Mouse (Mus musculus) neural tube, embryonic 13.5 days (tissue): ENCODE data around the gene Vps4b. TPM values are rescaled to one million over a fixed set of nuclear protein-coding genes. Genes with fewer than 3 reads are reported as not detected.

ENCODE experiments used
- ATAC-seq: fragments of 200-750 bp; cut with Nextera tagmentation; 2 replicates; pipeline ENCODE4 v1.8.0; 2017; ENCODE audit warnings: low read depth, mild to moderate bottlenecking, moderate TSS enrichment, moderate library complexity
- H3K27ac ChIP-seq: fragments of 300-500 bp; sonication (generic); replicated peaks from 2 replicates; pipeline ENCODE4 v1.5.1; 2015; ENCODE audit warnings: moderate library complexity, mild to moderate bottlenecking, inconsistent platforms
- H3K27me3 ChIP-seq: fragments of 300-500 bp; sonication (generic); 2 replicates; pipeline ENCODE4 v1.6.1; 2015; ENCODE audit warnings: mild to moderate bottlenecking, inconsistent platforms
- H3K36me3 ChIP-seq: fragments of 300-500 bp; sonication (generic); 2 replicates; pipeline ENCODE4 v1.6.1; 2015; ENCODE audit warnings: mild to moderate bottlenecking, inconsistent platforms
- H3K4me1 ChIP-seq: fragments of 300-500 bp; sonication (generic); replicated peaks from 2 replicates; pipeline ENCODE4 v1.6.1; 2015; ENCODE audit warnings: inconsistent platforms
- H3K4me2 ChIP-seq: fragments of 300-500 bp; sonication (generic); 2 replicates; pipeline ENCODE4 v1.6.1; 2015; ENCODE audit warnings: inconsistent platforms, mild to moderate bottlenecking, moderate library complexity
- H3K4me3 ChIP-seq: fragments of 300-500 bp; sonication (generic); 2 replicates; pipeline ENCODE4 v1.5.1; 2015; ENCODE audit warnings: mild to moderate bottlenecking, inconsistent platforms
- H3K9ac ChIP-seq: fragments of 300-500 bp; sonication (generic); 2 replicates; pipeline ENCODE4 v1.6.1; 2015; ENCODE audit warnings: moderate library complexity, mild to moderate bottlenecking, inconsistent platforms
- H3K9me3 ChIP-seq: fragments of 300-500 bp; sonication (generic); 2 replicates; pipeline ENCODE4 v1.6.1; 2016; ENCODE audit warnings: inconsistent platforms
- WGBS: fragments of 180-500 bp; shearing (Covaris S2); methylation state at CpG from one replicate; pipeline ENCODE4 v1.1.7; 2015; 5-methylcytosine and 5-hydroxymethylcytosine counted together
- polyA plus RNA-seq: library from polyadenylated mRNA; unstranded; fragments of >200 nt; fragmentation: Nextera tagmentation; extraction: Ambion mirVana; gene quantifications from 2 replicates; pipeline ENCODE4 v1.2.1, GENCODE M21; 2015

The Vps4b gene
- polyA plus RNA-seq, 1 experiment from 2014 or later: 45.0 TPM

GRCm38 (mm10) chr1:106774092-106774491 is 22.4 kb downstream of the Vps4b start:
- H3K9me3 ChIP-seq: no peaks in the 10 kb centered on the region
- peaks cover 74% of the 10 kb centered on the region for H3K36me3 ChIP-seq
- no peaks in the 10 kb centered on the region for H3K4me1 ChIP-seq
- no peak overlapping the region for H3K4me2 ChIP-seq
- no peak overlapping the region for H3K27ac ChIP-seq
- no peak overlapping the region for H3K4me3 ChIP-seq
- no peak overlapping the region for H3K9ac ChIP-seq
- no peak for ATAC-seq
- H3K27me3 ChIP-seq: no peaks in the 10 kb centered on the region
- 91% methylated on average over 9 of the region's 9 CpGs for WGBS

GRCm38 (mm10) chr1:106768773-106769172 is 27.8 kb downstream of the Vps4b start:
- Histone ChIP-seq H3K4me3 (no peak overlapping the region), H3K9me3 (no peaks in the 10 kb centered on the region), H3K27me3 (no peaks in the 10 kb centered on the region), H3K36me3 (peaks cover 69% of the 10 kb centered on the region), H3K27ac (no peak overlapping the region), H3K4me2 (no peak overlapping the region), H3K9ac (no peak overlapping the region), H3K4me1 (no peaks in the 10 kb centered on the region)
- ATAC-seq: no peak

GRCm38 (mm10) chr1:106765771-106766170 is 30.8 kb downstream of the Vps4b start:
- Histone ChIP-seq H3K9ac (no peak overlapping the region), H3K4me2 (no peak overlapping the region), H3K4me1 (no peaks in the 10 kb centered on the region), H3K4me3 (no peak overlapping the region), H3K27ac (no peak overlapping the region), H3K36me3 (peaks cover 49% of the 10 kb centered on the region), H3K27me3 (no peaks in the 10 kb centered on the region), H3K9me3 (no peaks in the 10 kb centered on the region)
- WGBS: 94% methylated on average over 8 of the region's 8 CpGs
- no peak for ATAC-seq

GRCm38 (mm10) chr1:106764846-106765245 is 31.7 kb downstream of the Vps4b start:
- ATAC-seq: no peak
- Histone ChIP-seq H3K36me3 (peaks cover 42% of the 10 kb centered on the region), H3K4me1 (no peaks in the 10 kb centered on the region), H3K4me3 (no peak overlapping the region), H3K27me3 (no peaks in the 10 kb centered on the region), H3K9me3 (no peaks in the 10 kb centered on the region), H3K27ac (no peak overlapping the region), H3K4me2 (no peak overlapping the region), H3K9ac (no peak overlapping the region)
- whole genome bisulfite sequencing: 82% methylated on average over 2 of the region's 2 CpGs

GRCm38 (mm10) chr1:106764281-106764680 is 32.2 kb downstream of the Vps4b start:
- Histone ChIP-seq H3K36me3 (peaks cover 41% of the 10 kb centered on the region), H3K4me3 (no peak overlapping the region), H3K27ac (no peak overlapping the region), H3K9me3 (no peaks in the 10 kb centered on the region), H3K4me2 (no peak overlapping the region), H3K27me3 (no peaks in the 10 kb centered on the region), H3K4me1 (no peaks in the 10 kb centered on the region), H3K9ac (no peak overlapping the region)
- no peak for ATAC-seq
- 93% methylated on average over 3 of the region's 3 CpGs for WGBS

GRCm38 (mm10) chr1:106760750-106761149 is 35.8 kb downstream of the Vps4b start:
- H3K9me3 ChIP-seq: no peaks in the 10 kb centered on the region
- H3K27ac ChIP-seq: no peak overlapping the region
- peaks cover 15% of the 10 kb centered on the region for H3K4me1 ChIP-seq
- no peak overlapping the region for H3K9ac ChIP-seq
- peaks cover 13% of the 10 kb centered on the region; the same call in 1 of the 2 replicates for H3K36me3 ChIP-seq
- 87% methylated on average over 3 of the region's 3 CpGs for WGBS
- H3K4me2 ChIP-seq: peak overlapping the region; percentile 95; the same call in 1 of the 2 replicates
- no peaks in the 10 kb centered on the region for H3K27me3 ChIP-seq
- ATAC-seq: no peak
- no peak overlapping the region for H3K4me3 ChIP-seq

- ATAC-seq: peak; percentile 99
- Histone ChIP-seq H3K4me2 (peak within 1 kb of the TSS; percentile 95), H3K4me3 (peak within 1 kb of the TSS; percentile 60), H3K27ac (peak within 1 kb of the TSS; percentile 89), H3K4me1 (peaks cover 15% of the 10 kb centered on the region), H3K27me3 (no peaks in the 10 kb centered on the region), H3K9ac (peak within 1 kb of the TSS; percentile 77), H3K36me3 (peaks cover 11% of the 10 kb centered on the region), H3K9me3 (no peaks in the 10 kb centered on the region)
- WGBS: 3% methylated on average over 51 of the region's 51 CpGs
Measured at GRCm38 (mm10) chr1:106759572-106760435, 36.7 kb downstream of the Vps4b start, which contains the start of gene Kdsr. TSS of gene Kdsr (minus strand) at chr1:106759727.

GRCm38 (mm10) chr1:106758734-106759571 is 37.6 kb downstream of the Vps4b start:
- peak overlapping the region; percentile 95 for H3K4me2 ChIP-seq
- peaks cover 15% of the 10 kb centered on the region for H3K4me1 ChIP-seq
- peak overlapping the region; percentile 60 for H3K4me3 ChIP-seq
- 3% methylated on average over 34 of the region's 34 CpGs for WGBS
- H3K27ac ChIP-seq: peak overlapping the region; percentile 89
- H3K9ac ChIP-seq: peak overlapping the region; percentile 77
- ATAC-seq: peak; percentile 40
- peaks cover 10% of the 10 kb centered on the region for H3K36me3 ChIP-seq
- no peaks in the 10 kb centered on the region for H3K9me3 ChIP-seq
- H3K27me3 ChIP-seq: no peaks in the 10 kb centered on the region

GRCm38 (mm10) chr1:106756633-106757032 is 39.9 kb downstream of the Vps4b start:
- Histone ChIP-seq H3K4me1 (peaks cover 15% of the 10 kb centered on the region), H3K27me3 (no peaks in the 10 kb centered on the region), H3K9ac (no peak overlapping the region), H3K36me3 (peaks cover 25% of the 10 kb centered on the region), H3K27ac (no peak overlapping the region), H3K4me3 (no peak overlapping the region), H3K4me2 (no peak overlapping the region), H3K9me3 (no peaks in the 10 kb centered on the region)
- ATAC-seq: no peak
- 90% methylated on average over 4 of the region's 4 CpGs for WGBS

GRCm38 (mm10) chr1:106752013-106752412 is 44.5 kb downstream of the Vps4b start:
- Histone ChIP-seq H3K36me3 (peaks cover 45% of the 10 kb centered on the region), H3K9ac (no peak overlapping the region), H3K27ac (no peak overlapping the region), H3K4me1 (no peaks in the 10 kb centered on the region), H3K27me3 (no peaks in the 10 kb centered on the region), H3K9me3 (no peaks in the 10 kb centered on the region), H3K4me2 (no peak overlapping the region), H3K4me3 (no peak overlapping the region)
- 94% methylated on average over 5 of the region's 5 CpGs for WGBS
- ATAC-seq: no peak

GRCm38 (mm10) chr1:106750656-106751055 is 45.9 kb downstream of the Vps4b start:
- H3K36me3 ChIP-seq: peaks cover 59% of the 10 kb centered on the region
- no peak overlapping the region for H3K4me3 ChIP-seq
- no peaks in the 10 kb centered on the region for H3K4me1 ChIP-seq
- no peak overlapping the region for H3K27ac ChIP-seq
- no peak overlapping the region for H3K4me2 ChIP-seq
- no peak for ATAC-seq
- H3K9me3 ChIP-seq: no peaks in the 10 kb centered on the region
- 92% methylated on average over 1 of the region's 1 CpGs for WGBS
- no peaks in the 10 kb centered on the region for H3K27me3 ChIP-seq
- H3K9ac ChIP-seq: no peak overlapping the region
